Mouse (Mus musculus) G1E (cell line): ENCODE measurements around the gene Dnaaf2.

Experiments
- CTCF ChIP-seq: IDR thresholded peaks from 2 replicates; pipeline ENCODE4 v1.5.1; 2012; ENCODE audit warnings: low read depth, low read length, inconsistent platforms, mixed read lengths
- GATA1 ChIP-seq: IDR thresholded peaks from 2 replicates; pipeline ENCODE4 v1.6.1; 2012; ENCODE audit warnings: borderline replicate concordance, low read length, inconsistent platforms, mixed read lengths

DNA sequence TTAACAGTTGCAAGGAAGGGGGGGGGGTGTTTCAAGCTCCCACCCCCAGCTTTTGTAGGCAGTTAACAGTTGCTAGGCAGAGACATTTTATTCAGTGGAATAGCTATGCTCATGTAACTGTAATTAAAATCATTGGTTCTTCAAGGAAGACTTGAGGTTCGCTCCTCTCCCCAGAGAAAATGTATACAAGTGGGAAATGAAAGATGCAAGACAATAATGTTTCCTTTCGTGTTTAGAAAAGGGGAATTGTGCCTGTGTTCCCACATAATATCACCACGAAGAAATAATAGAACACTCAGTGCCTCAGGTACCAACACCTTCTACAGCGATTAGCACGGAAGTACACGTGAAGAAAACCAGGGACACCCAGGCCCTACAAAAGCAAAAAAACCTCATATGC, 42.6 kb upstream of the Dnaaf2 start, which contains the start of gene Klhdc1:
- no peak for TF ChIP-seq CTCF
- no peak for TF ChIP-seq GATA1
